Mouse (Mus musculus) cortical plate, adult 2 months (tissue): Measurements from ENCODE around the gene Slc17a6.

ENCODE experiments used
- CTCF ChIP-seq: fragments of 200-500 bp; IDR thresholded peaks from 2 replicates; pipeline ENCODE4 v1.5.1; 2011; ENCODE audit warnings: mild to moderate bottlenecking, control low read depth, low read length; ENCODE audit not compliant: insufficient read depth; ENCODE audit errors: extremely low read depth
- POLR2A ChIP-seq: fragments of 200-500 bp; IDR thresholded peaks from 2 replicates; pipeline ENCODE4 v1.6.1; 2011; ENCODE audit warnings: mild to moderate bottlenecking, low read length, control low read depth; ENCODE audit not compliant: insufficient read depth; ENCODE audit errors: extremely low read depth

GRCm38 (mm10) chr7:51617941-51618340 is 3.9 kb upstream of the Slc17a6 start:
- TF ChIP-seq CTCF (no peak), POLR2A (no peak)
